Mouse (Mus musculus): ENCODE measurements at regions not wholly inside any gene's neighbourhood (a gene's known extent, or its start where the extent isn't known, plus 50 kb on each side); places are given as distances from the start of the nearest gene placed in this dataset.
A peak's percentile ranks its signal among the peaks of the same experiment; 100 is the strongest.

DNA sequence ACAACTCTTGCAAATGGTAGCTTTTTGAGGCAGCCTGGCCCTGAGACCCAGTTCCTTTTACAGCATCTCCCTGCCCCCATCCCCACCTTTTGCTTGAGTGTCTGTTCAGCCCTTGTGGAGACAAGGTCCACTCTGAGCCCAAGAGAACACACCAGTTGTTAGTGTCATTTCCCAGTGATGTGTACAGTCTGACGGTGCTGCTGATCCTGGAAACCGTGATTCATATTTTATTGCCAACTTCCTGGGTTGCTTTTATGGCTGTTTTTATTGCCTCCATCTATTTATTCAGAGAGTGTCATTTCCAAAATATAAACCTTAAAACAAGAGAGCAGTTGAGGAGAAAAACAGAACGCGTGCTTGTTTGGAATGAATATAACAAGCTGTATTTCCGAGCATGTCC, 309.6 kb upstream of the Isl1 start:
- no peak for DNase-seq (ENCODE audit: low read depth, low spot score)

DNA sequence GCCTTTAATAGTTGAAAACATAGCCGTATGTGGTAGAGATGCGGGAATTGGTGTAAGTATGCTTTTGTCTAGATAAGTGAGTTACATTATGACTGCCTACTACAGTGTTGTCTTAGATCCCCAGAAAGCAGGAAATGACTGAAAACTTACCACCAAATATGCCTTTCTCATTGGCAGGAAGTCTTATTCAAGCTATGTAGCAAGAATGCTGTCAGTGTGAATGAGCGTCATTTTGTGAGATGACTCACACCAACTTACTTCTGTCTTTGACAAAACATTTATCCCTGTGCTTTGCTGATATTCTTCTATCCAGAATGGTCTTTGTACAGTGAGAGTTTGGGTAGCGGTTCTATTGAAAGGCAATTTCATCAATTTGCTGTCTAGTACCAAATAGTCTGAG, 286.9 kb upstream of the Isl1 start:
- DNase-seq (ENCODE audit: low read depth, low spot score), result no peak

DNA sequence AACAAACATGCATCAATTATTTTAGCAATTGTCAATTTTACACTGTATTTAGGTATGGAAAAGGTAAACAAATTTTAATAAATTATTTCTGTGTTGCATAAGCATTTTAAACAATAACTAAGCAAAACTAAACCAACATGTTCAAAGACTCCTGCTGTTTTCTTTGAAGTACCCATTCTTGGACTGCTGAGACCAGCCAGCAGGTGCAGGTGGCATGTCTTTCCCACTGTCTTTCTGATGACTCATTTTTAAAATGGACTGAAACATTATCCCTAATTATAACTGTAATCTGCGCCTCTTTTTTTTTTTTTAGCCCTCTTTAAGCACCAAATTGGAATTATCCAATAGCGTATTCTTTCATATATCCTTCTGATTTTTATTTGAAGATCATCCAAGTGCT, 286.0 kb upstream of the Isl1 start:
- no peak for DNase-seq (ENCODE audit: low read depth, low spot score)

DNA sequence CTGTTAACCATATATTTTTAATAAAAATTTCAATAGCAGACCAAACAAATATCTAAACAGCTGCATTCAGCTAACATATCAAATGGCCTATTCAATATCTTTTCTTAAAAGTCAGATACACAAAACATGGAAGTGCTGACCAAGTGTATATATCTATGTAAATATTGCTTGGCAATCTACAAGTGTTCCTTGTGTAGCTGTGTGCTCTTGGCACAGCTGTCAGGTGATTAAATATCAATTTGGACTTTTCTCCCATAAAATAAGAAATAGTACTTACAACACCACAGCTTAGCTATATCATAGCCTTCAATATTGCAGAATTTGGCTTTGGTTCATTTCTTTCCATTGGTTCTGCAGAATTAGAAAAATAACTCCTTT, 266.5 kb upstream of the Isl1 start:
- no peak for DNase-seq (ENCODE audit: low read depth, low spot score)

DNA sequence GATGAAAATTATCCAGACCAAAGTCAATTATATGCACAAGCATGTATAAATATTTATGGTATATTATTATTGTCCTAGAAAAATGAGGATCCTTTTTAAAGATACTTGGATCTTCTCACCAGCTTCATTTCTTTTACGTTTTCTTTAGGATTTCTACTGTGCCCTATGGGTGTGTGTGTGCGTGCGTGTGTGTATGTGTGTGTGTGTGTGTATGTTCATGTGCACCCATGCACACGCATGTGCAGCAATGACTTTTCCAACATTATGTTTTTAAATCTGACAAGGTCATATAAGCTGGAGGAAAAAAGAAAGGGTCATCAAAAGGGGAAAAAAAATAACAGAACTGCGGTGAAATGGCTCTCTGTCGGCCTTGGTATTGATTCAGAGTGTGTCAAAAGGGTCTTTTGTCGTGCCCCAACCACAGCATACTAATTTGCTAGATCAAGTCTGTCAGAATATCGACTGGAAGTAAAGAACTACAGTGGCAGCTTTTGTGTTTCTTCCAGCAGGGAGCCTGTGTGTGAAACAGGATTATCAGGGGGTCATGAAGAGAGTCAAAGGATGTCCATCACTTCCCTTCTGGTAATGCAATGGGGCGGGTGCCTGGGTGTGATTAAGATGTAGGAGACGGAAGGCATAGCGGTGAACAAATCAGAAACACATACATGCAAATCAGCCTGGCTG, 265.9 kb upstream of the Isl1 start:
- no peak for DNase-seq (ENCODE audit: low read depth, low spot score)

DNA sequence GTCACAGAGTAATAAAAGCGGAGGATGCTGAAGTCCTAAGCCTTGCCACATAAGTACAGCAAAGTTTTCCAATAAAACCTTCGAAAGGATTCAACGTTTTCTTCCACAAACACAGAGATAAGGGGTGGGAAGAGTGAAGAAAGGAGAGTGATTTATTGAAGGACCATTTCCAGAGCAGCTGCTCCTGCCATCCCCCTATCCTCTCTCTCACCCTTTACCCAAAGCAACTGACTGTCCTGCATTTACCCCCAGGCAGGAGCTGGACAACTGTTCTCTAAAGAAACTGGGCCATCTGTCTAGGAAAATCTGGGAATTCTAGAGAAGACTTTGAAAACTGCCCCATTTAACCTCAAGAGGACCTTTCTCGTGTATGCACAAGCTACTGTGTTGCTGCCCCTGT, 245.6 kb upstream of the Isl1 start:
- no peak for DNase-seq (ENCODE audit: low read depth, low spot score)

DNA sequence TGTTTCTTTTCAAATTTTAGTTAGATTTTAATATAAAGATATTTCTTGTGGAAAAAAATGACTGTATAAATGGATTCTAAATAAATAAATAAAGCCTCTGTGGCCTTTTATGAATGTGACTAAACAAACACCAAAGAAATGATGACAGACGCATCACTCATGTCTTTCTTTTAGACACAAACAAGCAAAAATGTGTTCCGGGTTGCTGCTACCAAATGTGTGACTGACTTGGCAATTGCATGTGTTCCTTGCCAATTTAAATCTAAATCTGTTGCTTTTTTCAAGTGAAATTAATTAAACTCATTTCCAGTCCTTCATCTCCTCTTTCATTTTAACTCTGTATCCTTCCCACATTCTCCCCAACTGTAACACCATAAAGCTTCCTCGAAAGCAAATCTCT, 225.7 kb upstream of the Isl1 start:
- no peak for DNase-seq (ENCODE audit: low read depth, low spot score)

DNA sequence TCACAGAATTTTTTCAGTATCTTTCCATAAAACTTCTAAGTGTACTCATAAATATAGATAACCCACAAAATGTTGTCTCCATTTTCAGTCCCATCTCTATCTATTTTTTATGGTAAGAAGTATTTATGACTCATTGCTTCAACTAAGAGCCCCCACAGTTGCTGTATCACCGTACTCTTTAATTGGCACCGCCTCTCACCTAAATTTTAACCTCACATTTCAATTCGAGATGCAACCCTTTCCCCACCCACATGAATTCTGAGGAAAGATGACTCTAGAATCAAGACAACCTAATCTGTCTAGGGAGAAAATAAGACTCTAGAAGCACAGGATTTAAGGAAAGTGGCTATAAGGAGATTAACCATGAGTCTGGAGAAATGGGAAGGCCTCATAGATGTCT, 223.7 kb upstream of the Isl1 start:
- no peak for DNase-seq (ENCODE audit: low read depth, low spot score)

DNA sequence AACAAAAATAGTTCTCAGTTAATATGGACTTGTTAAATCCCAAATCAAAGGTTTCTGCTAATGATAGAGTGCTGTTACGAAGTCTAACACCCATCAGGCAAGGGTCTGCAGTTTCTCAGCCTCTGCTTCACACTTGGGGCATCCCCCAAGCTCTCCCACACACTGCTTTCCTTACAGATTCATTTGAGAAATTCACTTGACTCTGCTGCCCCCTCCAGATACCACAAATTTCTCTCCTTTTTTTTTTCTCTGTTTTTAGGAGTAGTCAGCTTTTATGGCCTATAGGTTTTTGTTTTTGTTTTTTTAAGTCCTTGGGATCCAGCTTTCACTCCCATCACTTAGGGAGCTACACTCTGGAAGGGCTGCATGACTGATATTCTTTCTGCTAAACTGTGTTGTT, 218.8 kb upstream of the Isl1 start:
- DNase-seq (ENCODE audit: low read depth, low spot score), result no peak

DNA sequence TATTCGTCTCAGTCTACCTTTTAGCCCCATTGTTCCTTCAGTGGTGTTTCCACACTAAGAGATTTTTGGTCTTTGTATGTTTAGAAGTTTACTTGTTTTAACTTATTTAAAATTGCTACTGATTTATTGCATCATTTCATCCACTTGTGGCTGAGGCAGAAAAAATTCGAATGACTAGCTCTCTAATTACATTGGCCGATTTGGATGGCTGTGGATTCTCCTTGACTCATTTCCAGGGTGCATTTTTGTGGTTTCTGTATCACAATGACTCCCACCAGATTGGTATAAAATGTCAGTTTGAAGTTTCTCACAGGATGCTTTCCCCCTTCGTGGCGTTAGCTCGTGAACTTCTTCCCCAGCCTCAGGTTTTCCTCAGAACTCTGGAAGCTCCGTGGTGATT, 217.5 kb upstream of the Isl1 start:
- no peak for DNase-seq (ENCODE audit: low read depth, low spot score)

DNA sequence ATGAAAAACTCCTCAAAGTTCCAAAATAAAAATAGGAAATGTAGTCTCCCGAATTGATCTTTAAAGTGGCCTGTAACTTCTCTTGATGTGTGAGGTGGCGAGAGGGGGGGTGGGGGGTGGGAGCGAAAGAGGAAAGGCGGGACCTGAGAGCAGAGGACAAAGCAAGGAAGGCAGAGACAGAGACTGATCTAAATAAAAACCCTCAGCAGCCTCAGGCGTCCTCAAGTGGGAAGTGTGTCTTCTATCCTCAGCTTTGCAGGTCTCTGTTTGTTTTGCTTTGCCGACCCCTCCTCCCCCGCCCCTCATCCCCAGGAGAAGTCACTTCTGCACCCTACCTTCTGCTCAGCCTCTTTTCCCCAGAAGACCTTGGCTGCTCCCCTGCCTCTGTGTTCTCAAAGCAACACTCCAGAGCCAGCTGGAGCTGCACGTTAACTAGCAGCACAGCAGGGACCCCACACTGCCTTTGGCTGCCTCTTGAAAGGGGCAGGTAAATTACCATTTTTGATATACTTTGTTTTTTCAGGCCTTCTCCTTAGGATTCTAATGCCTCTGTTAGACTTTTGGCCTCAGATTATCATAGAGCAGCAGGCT, 214.3 kb upstream of the Isl1 start:
- peak; percentile 12 for DNase-seq (ENCODE audit: low read depth, low spot score)

DNA sequence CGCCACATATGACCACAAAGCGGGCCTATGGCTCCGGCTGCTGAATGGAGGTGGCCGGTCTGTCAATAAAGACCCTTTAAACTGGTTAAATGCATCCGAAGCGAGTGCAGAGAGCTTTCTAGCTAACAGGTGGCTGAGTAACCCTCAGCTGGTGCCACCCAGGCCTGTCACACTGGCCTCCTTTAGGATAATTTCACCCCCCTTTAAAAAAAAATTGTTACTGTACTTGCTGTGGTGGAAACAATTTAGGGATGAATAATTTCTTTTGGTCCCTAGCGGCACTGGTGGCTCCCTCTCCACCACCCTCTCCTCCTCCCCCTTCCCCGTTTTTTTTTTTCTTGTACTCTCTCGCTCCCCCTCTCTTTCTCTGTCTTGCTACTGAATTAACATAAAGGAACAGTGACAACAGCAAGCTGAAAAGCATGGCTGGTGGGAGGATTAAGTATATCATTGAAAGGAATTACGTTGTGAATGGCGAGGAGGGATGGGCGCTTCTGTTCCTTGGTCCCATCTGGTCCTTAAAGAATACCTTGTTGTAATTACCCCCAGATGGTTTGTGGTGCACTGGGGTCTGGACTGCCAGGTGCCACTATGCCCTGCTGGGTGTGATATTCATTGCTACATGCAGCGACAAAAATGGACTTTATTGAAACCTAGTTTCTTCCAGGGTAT, 205.3 kb upstream of the Isl1 start:
- DNase-seq (ENCODE audit: low read depth, low spot score), result no peak

DNA sequence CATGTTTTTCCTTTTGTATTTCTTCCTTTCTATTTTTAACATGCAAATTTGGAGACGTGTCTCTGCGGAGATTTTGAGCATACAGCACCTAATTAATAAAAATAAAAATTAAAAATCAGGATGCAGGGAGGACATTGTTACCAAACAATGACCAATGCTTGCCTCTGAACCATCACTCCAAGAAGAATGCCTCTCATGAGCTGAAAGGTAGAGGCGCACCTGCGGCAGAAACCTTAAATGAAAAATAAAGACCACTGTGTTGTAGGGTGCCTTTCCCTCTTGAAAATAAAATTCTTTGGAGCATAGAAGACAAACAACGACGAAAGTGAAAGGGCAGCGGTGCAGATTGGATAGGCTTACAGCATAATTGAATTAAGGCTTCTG, 204.8 kb upstream of the Isl1 start:
- DNase-seq (ENCODE audit: low read depth, low spot score), result no peak

DNA sequence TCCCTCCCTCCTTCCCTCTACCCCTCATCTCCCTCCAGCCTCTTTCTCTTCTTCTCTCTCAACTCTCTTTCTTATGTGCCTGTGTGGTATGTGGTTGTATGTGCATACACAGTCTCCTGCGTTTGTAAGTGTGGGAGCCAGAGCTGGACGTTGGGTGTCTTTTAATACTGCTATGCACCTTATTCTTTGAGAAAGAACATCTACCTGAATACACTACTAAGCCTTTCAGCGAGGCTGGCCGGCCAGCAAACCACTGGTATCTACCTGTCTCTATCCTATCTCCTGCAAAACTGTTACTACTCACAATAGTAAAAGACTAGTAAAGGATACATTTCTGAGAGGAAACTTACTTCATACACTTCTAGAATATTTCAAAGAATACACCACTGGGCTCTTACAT, 202.9 kb upstream of the Isl1 start:
- DNase-seq (ENCODE audit: low read depth, low spot score), result no peak

DNA sequence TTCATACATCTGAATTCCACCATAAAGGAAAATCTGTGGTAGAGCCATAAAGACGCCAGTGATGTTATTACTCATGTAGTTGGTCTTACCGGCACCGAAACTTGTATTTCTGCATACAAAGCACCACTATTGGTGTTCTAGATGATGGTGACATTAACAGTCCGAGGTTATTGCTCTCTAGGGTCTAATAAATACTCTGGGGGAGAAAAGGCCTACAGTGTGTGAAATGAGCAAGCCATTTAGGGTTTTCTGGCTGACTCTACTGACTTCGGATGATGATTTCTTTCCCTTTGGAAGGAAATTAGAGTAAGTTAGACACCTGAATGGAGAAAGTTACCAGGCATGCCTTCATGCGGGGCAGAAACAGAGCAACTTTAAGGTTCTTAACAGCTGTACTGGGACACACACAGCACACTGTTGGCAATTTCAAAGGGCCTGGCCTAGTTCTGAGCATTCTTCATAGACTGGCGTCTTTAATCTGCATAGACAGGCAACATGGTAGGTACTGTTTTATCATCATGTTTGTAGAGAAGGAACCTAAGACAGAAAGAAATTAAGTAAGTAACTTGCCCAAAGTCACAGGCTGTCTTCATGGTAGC, 198.8 kb upstream of the Isl1 start:
- no peak for DNase-seq (ENCODE audit: low read depth, low spot score)

DNA sequence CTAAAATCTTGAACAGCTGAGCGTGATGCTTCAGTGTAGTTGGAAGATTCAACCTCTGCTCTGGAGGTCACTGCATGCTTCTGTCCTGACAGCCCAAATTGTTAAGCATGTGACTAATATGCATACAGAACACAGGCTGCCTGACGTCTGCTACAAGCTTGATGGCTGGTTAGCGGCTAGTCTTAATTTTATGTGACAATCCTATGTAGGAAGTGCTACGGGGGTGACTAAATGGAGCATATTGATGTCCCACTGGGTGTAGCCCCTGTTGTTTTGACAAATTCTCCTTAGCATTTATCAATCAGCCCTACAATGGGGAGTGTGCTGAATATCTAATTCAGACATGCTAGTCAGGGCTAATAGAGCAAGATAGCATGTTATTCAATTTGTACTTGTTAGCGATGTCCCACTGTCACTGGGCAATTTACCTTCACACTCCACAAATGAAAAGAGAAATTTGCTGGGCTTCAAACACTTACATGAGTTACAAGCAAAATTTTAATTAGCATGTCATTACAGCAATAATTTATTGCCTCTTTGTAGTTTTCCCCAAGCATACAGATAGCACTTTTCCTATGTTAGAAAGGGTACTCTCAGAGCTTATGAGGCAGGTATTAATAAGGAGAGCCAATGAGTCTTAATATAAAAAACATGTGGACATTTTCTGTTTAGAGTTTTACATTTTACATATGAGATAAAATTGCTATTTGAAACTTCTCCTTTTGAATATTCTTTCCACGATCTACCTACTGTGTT, 188.3 kb upstream of the Isl1 start:
- DNase-seq (ENCODE audit: low read depth, low spot score), result no peak

DNA sequence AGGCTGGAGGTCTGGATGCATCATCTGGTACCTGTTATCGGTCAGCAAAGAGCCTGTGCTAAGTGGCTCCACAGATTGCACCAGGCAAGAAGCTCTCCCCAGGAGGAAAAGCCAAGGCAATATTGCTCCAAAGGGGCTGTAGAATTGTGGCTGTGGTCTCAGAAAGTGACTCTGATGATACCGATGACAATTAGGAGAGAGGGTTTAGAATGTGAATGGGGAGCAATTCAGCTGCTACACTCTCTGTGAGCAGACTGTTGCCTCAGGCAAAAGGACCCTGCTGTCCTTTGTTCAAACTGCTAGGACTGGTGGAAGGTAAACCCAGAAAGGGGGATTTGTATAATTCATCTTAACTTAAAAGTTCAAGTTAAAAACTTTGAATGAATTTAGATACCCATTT, 186.2 kb upstream of the Isl1 start:
- peak; percentile 16 for DNase-seq (ENCODE audit: low read depth, low spot score)

DNA sequence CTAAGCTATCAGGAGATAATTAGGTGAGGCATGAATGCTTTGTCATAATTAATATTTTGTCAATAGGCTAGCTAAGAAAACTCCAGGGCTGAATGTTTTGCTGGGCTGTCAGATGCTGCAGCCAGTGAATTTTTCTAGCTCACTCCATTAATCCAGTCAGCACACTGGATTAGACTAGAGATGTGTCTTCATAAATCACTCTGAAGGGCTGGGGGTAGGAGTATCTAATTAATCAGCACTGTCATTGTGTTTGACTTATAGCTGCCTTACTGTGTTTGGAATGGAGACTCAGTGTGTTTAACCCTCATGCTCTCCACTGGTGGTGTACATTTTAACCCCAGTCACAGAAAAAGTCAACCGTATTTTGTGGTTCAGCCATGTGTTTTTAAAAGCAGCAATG, 179.9 kb upstream of the Isl1 start:
- no peak for DNase-seq (ENCODE audit: low read depth, low spot score)

DNA sequence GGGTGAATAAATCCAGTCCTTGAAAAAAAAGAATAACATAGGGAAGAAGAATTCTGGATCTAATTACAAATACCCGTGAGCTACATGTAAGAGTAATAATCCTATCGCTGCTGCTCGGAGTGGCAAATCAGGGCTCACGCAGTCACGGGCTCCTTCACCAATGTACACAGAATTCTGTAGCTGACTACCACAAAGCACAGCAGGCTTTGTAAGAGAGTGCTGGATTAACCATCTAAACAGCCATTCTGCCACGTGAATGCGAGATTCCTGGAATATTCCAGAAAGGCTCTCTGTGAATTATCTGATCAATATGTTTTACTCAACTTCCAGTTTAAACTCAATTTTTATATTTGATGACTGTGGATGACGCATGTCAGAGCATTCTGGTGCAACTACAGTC, 165.1 kb upstream of the Isl1 start:
- DNase-seq (ENCODE audit: low read depth, low spot score), result peak; percentile 2

DNA sequence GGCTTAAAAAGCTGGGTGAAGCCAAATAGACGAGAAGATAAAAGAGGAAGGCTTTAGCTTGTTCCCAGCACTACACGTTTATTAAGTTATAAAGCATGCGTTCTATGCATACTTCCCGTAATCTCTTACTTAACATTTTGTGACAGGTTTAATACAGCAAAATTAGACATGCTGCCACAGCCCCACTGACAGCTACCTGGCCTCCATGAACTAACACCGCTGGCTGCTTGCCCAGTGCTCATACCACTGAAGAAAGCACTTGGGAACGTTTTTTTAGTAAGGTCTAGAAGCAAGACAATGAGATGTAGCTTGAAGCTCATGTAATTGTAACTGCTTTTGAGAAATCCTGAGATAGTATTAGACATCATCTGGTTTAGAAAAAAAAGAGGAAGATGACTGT, 152.3 kb upstream of the Isl1 start:
- DNase-seq (ENCODE audit: low read depth, low spot score), result no peak

DNA sequence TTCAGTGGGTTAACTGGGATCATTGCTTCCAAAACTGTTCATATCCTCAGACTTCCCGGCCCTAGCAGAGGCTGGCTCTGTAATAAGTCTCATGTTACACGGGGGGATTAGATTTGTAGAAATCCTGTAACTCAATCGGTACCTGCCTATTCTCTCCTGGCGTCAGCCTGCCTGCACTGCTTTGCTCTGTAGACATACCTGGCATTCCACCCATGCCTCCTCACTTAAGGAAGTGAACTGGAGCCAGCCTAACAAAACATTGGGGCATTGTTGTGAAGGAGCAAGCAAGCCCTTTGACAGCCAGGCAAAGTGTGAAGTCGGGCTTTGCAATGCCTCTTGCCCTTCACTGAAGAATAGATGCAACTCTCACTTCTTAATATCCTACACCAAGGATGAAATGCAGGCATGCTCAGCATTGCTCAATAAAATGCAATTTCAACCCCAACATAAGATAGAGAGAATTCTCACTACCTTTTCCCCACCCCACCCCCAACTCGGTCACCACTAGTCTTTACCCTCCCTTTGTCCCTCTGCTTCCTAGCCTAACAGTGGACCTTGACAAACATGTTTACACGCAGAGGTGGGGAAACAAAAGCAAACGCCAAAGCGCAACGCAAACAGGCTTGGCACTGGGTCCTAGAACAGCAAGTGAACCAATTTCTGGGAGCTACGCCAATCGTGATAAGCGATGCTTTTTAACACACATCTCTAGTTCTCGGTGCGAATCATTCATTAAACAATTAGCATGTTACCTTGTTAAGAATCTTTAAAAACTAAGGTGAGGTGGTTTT, 133.9 kb upstream of the Isl1 start:
- peak; percentile 19 for DNase-seq (ENCODE audit: low read depth, low spot score)

DNA sequence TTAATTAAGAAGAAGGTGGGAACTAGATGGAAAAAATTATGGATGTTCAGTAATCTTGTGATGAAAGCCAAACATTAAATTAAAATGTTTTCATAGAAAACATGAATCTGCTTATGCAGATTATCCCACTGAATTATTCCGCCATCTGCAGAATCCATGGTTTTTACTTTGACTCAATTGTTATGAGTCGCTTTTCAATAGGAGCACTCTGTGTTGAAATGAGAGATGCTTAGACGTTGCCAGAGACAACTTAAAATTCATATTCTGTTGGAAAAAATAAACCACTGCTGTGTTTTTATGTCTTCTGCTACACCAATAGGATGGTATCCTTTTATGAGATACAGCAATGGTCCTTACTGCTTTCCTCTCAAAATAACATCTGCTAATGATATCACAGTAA, 108.3 kb upstream of the Isl1 start:
- DNase-seq (ENCODE audit: low read depth, low spot score), result no peak

All from R1 (cell line).